Mouse (Mus musculus): Measurements from ENCODE around the gene Rfxap. TPM values are rescaled to one million over a fixed set of nuclear protein-coding genes. Genes with fewer than 3 reads are reported as not detected.
"Not testable (repeated sequence)": the region's sequence is repeated elsewhere in the genome, so short reads cannot be mapped to it uniquely, and the experiment has no call there.

The Rfxap gene
- polyA plus RNA-seq, 1 experiment from 2014 or later: 35.8 TPM

DNA sequence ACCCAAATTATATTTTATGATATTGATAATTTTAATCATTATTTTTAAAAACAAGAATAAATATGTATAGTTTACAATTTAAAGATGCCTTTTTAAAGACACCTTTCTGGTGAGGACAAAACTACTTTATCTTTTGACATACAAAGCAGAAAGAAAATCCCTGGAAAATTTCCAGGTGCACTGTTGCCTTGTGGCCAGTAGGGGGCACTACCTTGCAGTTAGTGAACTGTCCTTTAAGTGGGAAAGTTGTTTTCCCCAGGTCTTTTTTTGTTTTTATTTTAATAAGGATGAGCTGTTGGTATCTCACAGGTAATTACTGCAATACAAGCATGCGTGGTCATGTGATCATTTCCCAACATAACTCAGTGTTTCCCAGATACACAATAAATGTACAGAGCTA is 11.8 kb downstream of the Rfxap start:
- Histone ChIP-seq H3K27ac (no peak overlapping the region), H3K9ac (no peak overlapping the region), H3K4me1 (no peaks in the 10 kb centered on the region), H3K27me3 (no peaks in the 10 kb centered on the region), H3K9me3 (replicated peaks) (peaks cover 7% of the 10 kb centered on the region), H3K4me3 (no peak overlapping the region), H3K36me3 (ENCODE audit: poor library complexity, severe bottlenecking) (no peaks in the 10 kb centered on the region), H3K4me2 (no peak overlapping the region)
- ATAC-seq: no peak
- whole genome bisulfite sequencing: 92% methylated on average over 1 of the region's 1 CpGs

DNA sequence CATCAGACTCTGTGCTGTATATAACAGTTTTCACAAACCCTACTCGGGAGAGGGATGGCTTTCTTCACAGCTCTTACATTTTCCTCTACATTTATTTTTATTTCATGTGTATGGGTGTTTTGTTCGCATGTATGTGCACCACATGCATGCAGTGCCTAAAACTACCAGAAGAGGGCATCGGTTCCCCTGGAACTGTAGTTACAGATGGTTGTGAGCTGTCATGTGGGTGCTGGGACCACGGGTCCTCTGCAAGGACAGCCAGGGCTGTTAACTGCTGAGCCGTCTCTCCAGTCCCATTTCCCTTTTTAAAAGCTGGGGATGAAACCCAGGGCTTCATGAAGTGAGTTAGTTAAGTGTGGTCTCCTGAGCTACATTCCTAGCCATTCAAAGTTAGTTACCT is 12.2 kb downstream of the Rfxap start:
- Histone ChIP-seq H3K4me2 (no peak overlapping the region), H3K4me3 (no peak overlapping the region), H3K27ac (no peak overlapping the region), H3K4me1 (no peaks in the 10 kb centered on the region), H3K9ac (no peak overlapping the region), H3K27me3 (no peaks in the 10 kb centered on the region), H3K9me3 (replicated peaks) (peaks cover 7% of the 10 kb centered on the region), H3K36me3 (ENCODE audit: poor library complexity, severe bottlenecking) (no peaks in the 10 kb centered on the region)
- 90% methylated on average over 5 of the region's 5 CpGs for WGBS
- ATAC-seq: no peak

DNA sequence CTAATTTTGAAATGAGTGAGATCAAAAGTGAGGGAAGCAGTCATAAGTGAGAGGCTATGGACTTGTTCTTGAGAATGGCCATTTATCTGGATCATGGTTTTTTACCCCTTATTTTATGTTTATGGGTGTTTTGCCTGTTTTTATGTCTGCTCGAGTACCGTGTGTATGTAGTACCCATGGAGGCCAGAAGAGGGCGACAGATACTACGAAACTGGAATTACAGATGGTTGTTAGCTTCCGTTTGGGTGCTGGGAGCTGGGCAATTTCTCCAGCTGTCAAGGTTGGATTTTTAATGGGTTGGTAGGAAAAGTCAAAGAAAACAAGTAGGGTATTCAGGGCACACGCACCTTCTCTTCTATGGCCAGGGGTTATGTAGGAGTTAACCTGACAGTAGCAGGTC is 13.8 kb downstream of the Rfxap start:
- Histone ChIP-seq H3K27ac (no peak overlapping the region), H3K4me1 (no peaks in the 10 kb centered on the region), H3K9me3 (replicated peaks) (peaks cover 7% of the 10 kb centered on the region), H3K27me3 (no peaks in the 10 kb centered on the region), H3K4me3 (no peak overlapping the region), H3K4me2 (no peak overlapping the region), H3K36me3 (ENCODE audit: poor library complexity, severe bottlenecking) (no peaks in the 10 kb centered on the region), H3K9ac (no peak overlapping the region)
- ATAC-seq: no peak
- WGBS: 85% methylated on average over 6 of the region's 6 CpGs

DNA sequence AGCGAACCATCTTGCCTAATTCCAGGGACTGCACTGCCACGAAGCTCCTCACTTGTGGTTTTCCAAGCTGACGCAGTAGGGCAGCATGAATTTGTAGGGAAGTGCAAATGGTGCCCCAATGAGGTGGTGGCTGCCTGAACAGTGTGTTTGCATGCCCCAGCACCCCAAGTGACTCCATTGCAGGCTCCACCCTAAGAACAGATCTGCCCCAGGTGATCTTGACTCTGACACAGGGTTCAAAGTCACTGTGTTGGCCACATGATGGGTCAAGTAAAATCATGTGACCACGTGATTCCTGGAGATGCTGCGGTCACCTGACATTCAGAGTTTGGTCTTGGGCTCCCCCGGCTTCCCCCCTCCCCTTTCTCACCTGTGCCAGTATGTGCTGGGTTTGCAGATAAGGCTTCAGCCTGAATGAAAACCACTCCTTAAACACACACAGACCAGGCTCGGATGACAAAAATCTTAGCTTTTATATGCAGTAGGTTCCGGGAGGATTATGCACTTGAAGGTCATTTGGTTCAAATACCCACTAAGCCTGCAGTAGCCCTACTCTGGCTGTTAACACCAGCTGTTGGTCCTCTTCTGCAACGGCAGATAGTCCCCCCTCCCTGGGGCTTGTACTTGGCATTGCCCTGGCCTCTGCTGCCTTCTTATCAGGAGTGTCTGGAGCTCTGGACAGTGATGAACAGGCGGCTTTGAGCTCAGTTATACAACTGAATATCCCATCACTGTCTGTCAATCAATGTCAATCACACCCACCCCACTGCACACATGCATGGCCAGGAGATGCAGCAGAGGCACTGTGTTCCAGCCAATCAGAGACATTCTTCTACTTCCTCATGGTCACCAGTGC is 15.5 kb downstream of the Rfxap start:
- Histone ChIP-seq H3K9me3 (replicated peaks) (peaks cover 7% of the 10 kb centered on the region), H3K4me2 (no peak overlapping the region), H3K4me3 (no peak overlapping the region), H3K27ac (no peak overlapping the region), H3K4me1 (no peaks in the 10 kb centered on the region), H3K27me3 (no peaks in the 10 kb centered on the region), H3K9ac (no peak overlapping the region), H3K36me3 (ENCODE audit: poor library complexity, severe bottlenecking) (no peaks in the 10 kb centered on the region)
- no peak for ATAC-seq
- 80% methylated on average over 10 of the region's 10 CpGs for WGBS

DNA sequence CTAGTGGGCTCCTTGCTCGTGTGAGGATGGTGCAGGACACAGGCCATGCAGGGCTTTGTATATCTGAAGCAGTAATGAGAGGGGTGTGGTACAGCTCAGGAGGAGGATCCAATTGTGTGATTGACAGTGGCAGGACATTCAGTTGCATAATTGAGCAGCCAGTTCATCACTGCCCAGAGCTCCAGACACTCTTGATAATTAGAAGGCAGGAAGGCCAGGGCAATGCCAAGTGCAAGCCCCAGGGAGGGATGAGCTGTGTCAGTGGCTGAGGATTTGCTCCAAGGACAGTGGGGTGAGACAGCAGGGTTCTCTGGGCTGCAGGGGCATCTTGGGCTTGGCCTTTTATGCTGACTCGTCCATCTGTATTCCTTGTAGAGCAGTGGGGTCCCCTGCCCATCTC is 17.0 kb downstream of the Rfxap start:
- WGBS: 43% methylated on average over 2 of the region's 2 CpGs
- no peak for ATAC-seq
- H3K4me1 ChIP-seq: no peaks in the 10 kb centered on the region
- H3K4me3 ChIP-seq: no peak overlapping the region
- H3K9me3 ChIP-seq (replicated peaks): peaks cover 7% of the 10 kb centered on the region
- no peak overlapping the region for H3K9ac ChIP-seq
- no peak overlapping the region for H3K4me2 ChIP-seq
- no peak overlapping the region for H3K27ac ChIP-seq
- no peaks in the 10 kb centered on the region for H3K27me3 ChIP-seq
- H3K36me3 ChIP-seq (ENCODE audit: poor library complexity, severe bottlenecking): no peaks in the 10 kb centered on the region

DNA sequence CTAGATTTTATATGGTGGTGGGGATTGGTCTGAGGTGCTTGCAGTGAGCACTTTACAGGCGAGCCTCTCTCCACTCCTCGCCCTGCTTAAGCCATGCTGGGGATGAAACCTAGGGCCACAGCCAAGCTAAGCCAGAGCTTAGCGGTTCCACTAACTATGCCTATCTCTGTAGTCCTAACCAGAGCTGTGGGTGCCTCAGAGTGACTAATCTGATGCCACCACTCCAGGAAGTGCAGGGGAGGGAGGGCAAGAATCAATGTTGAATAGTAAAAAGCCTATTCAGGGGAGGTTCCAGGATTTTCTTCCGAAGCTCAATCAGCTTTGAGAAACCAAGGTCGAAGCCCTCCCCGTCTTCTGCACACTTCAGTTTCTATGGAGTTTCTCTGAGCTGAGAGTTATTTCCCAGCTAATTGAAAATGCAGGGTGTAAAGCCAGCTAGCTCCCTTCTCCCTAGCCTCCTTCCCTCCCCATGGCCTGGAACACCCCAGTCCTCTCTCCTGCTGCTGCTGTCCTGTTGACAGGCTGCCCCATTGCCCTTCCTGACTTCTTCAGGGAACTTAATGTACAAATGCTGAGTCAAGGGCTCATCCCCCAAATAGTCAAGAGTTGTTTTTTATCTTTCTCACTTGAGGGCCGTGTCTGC is 31.5 kb downstream of the Rfxap start:
- H3K36me3 ChIP-seq (ENCODE audit: poor library complexity, severe bottlenecking): no peaks in the 10 kb centered on the region
- H3K27ac ChIP-seq: no peak overlapping the region
- 0 out of 2 replicates have a peak, but pooled peaks cover 3% of the 10 kb centered on the region for H3K9me3 ChIP-seq (replicated peaks)
- WGBS: 63% methylated on average over 7 of the region's 7 CpGs
- ATAC-seq: no peak
- H3K4me3 ChIP-seq: no peak overlapping the region
- H3K4me2 ChIP-seq: no peak overlapping the region
- H3K9ac ChIP-seq: no peak overlapping the region
- no peaks in the 10 kb centered on the region for H3K4me1 ChIP-seq
- H3K27me3 ChIP-seq: no peaks in the 10 kb centered on the region

DNA sequence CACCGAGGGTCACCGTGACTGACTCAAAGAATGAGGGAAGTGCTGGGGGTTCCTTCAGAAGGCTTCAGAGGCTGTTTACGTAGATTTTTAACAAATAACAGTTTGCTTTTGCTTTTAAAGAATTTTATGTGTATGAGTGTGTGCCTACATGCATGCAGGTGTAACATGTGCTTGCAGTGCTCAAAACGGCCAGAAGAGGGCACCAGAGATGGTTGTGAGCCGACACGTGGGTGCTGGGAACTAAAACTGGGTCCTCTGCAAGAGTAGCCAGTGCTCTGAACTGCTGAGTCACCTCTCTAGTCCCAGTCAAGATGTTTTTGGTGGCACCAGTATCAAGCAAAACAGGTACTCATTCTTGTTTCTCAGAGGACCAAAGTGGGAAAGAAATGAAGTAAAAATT is 34.0 kb downstream of the Rfxap start:
- WGBS: 88% methylated on average over 6 of the region's 6 CpGs
- H3K4me3 ChIP-seq: no peak overlapping the region
- H3K4me2 ChIP-seq: no peak overlapping the region
- 0 out of 2 replicates have a peak, but pooled peaks cover 3% of the 10 kb centered on the region for H3K9me3 ChIP-seq (replicated peaks)
- H3K4me1 ChIP-seq: no peaks in the 10 kb centered on the region
- ATAC-seq: no peak
- H3K27ac ChIP-seq: no peak overlapping the region
- H3K27me3 ChIP-seq: no peaks in the 10 kb centered on the region
- H3K36me3 ChIP-seq (ENCODE audit: poor library complexity, severe bottlenecking): no peaks in the 10 kb centered on the region
- no peak overlapping the region for H3K9ac ChIP-seq

DNA sequence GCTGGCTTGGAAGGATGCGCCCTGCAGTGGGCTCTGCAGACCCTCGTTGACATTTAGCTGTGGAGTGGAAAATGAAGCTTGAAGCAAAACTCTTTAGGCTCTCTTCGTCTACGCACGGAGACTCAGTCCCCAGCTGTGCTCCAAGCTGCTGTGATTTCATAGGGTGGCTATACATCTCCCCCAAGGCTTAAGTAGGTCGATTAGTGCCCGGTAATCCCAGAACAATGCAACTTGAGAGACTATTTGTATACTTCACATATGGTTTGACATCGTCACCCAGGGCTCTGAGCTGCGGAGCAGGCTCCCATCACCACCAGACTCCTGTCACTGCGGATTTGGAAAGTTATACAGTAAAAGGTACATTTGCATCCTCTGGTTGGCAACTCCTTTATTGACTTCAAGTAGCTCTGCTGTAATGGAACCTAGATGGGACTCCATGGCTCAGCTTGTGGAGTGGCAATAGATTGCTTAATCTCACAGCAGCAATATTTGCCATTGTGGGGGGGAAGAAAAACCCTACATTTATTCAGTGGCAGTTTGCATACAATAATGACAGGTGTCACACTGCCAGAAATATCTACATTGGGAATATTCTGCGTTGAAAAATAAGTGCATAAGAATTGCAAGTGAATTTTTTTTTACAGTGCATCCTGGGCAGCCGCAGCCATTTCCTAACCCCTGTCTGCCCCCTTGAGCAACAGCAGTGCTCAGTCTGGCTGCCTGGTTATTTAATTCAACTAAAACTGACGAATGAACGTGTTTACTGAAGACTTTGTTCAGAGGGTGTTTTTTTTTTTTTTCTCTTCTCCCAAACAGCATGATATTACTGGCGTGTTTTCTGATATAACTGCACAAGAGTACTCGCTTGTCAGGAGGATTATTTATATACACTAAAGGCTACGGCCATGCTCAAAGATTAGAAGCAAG is 38.0 kb downstream of the Rfxap start:
- H3K4me3 ChIP-seq: no peak overlapping the region
- WGBS: 56% methylated on average over 17 of the region's 17 CpGs
- no peaks in the 10 kb centered on the region for H3K4me1 ChIP-seq
- 0 out of 2 replicates have a peak, but pooled peaks cover 3% of the 10 kb centered on the region for H3K9me3 ChIP-seq (replicated peaks)
- no peaks in the 10 kb centered on the region for H3K27me3 ChIP-seq
- no peak overlapping the region for H3K9ac ChIP-seq
- H3K4me2 ChIP-seq: no peak overlapping the region
- H3K36me3 ChIP-seq (ENCODE audit: poor library complexity, severe bottlenecking): no peaks in the 10 kb centered on the region
- ATAC-seq: no peak
- H3K27ac ChIP-seq: no peak overlapping the region

DNA sequence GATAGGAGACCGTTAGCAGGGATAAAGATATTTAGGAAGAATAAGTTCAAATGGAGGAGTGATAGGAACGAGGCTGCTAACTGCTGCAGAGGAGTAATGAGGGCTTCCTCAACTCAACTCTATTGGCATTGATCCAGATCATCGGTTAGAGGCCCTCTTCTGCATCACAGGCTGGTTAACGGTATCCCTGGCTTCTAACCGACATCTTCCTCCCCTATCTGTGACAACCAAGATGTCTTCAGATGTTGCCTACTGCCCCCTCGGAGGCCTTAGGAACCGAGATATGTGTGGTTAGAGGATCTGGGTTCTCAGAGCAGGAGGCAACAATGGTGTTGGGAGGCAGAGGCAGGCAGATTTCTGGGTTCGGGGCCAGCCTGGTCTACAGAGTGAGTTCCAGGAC is 39.0 kb downstream of the Rfxap start:
- Histone ChIP-seq H3K27me3 (no peaks in the 10 kb centered on the region), H3K4me3 (no peak overlapping the region), H3K4me2 (no peak overlapping the region), H3K27ac (no peak overlapping the region), H3K9ac (no peak overlapping the region), H3K9me3 (replicated peaks) (0 out of 2 replicates have a peak, but pooled peaks cover 1% of the 10 kb centered on the region), H3K4me1 (no peaks in the 10 kb centered on the region), H3K36me3 (ENCODE audit: poor library complexity, severe bottlenecking) (no peaks in the 10 kb centered on the region)
- WGBS: 88% methylated on average over 8 of the region's 8 CpGs
- ATAC-seq: no peak

DNA sequence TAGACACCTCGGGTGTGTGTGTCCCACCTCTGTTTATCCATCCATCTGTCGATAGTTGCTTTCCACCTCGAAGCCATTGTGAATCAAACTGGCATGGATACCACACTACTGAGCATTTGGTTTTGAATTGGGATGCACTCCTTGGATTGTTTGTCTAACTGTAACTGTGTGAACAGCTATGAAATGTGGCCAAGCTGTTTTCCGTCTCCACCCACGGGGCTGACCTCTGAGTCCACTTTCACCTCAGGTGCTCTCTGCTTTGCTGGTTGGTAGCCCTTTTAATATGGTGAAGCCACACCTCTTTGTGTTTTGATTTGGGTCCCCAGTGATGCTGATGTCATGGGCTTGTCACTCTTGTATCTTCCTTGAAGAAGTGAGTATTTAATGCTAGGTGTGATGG is 40.8 kb downstream of the Rfxap start:
- Histone ChIP-seq H3K36me3 (ENCODE audit: poor library complexity, severe bottlenecking) (no peaks in the 10 kb centered on the region), H3K9me3 (replicated peaks) (no peaks in the 10 kb centered on the region), H3K27me3 (no peaks in the 10 kb centered on the region), H3K27ac (no peak overlapping the region), H3K4me2 (no peak overlapping the region), H3K4me3 (no peak overlapping the region), H3K4me1 (no peaks in the 10 kb centered on the region), H3K9ac (no peak overlapping the region)
- WGBS: 88% methylated on average over 5 of the region's 5 CpGs
- ATAC-seq: no peak

DNA sequence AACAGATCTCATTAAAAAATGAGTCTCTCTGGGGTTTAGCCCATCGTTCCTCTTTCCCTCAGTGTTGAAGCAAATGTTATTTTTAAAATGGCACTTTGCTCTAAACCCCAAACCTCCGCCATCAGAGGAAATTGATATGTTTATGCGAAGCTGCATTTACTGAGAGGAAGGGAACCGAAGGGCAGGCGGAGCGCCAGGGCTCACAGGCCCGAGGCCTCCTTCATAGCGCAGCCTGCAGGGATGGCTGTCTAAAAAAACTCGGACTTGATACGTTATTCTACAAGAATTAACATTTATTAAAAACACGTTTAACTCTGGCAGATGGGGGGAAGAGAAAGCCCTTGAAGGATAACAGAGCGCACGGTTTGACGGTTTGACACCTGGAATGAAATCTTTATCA is 41.6 kb downstream of the Rfxap start:
- Histone ChIP-seq H3K9me3 (replicated peaks) (no peaks in the 10 kb centered on the region), H3K4me1 (no peaks in the 10 kb centered on the region), H3K4me3 (no peak overlapping the region), H3K27me3 (no peaks in the 10 kb centered on the region), H3K36me3 (ENCODE audit: poor library complexity, severe bottlenecking) (no peaks in the 10 kb centered on the region), H3K9ac (no peak overlapping the region), H3K27ac (no peak overlapping the region), H3K4me2 (no peak overlapping the region)
- no peak for ATAC-seq
- 88% methylated on average over 14 of the region's 14 CpGs for WGBS

DNA sequence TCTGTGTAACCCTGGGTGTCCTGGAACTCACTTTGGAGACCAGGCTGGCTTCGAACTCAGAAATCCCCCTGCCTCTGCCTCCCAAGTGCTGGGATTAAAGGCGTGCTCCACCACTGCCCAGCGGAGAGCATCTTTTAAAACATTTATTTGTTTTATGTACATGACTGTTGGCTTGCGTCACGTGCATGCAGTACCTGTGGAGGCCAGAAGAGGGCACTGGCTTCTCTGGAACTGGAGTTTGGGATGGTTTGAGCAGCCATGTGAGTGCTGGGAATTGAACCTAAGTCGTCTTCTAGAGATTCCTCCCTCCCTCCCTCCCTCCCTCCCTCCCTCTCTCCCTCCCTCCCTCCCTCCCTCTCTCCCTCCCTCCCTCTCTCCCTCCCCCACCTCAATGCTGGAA is 42.1 kb downstream of the Rfxap start:
- H3K4me1 ChIP-seq; H3K36me3 ChIP-seq (ENCODE audit: poor library complexity, severe bottlenecking); H3K27me3 ChIP-seq; H3K9ac ChIP-seq; H3K9me3 ChIP-seq (replicated peaks); H3K4me2 ChIP-seq; H3K27ac ChIP-seq; ATAC-seq; H3K4me3 ChIP-seq: not testable (repeated sequence)
- 91% methylated on average over 6 of the region's 6 CpGs for WGBS

Data from forebrain, embryonic 13.5 days (tissue).